Mouse (Mus musculus) C2C12 (cell line): ENCODE measurements around the gene Nphp1.

Experiments used
- CEBPB ChIP-seq: IDR thresholded peaks from one replicate; pipeline ENCODE4 v1.6.1; 2011; ENCODE audit warnings: low read depth, mild to moderate bottlenecking, control low read depth, moderate library complexity
- CTCF ChIP-seq: IDR thresholded peaks from one replicate; pipeline ENCODE4 v1.5.1; 2011; ENCODE audit not compliant: control insufficient read depth, insufficient read depth, insufficient read length
- MAX ChIP-seq: IDR thresholded peaks from one replicate; pipeline ENCODE4 v1.6.1; 2011; ENCODE audit warnings: mild to moderate bottlenecking, control low read depth
- MYOG ChIP-seq: IDR thresholded peaks from one replicate; pipeline ENCODE4 v1.6.1; 2011; ENCODE audit not compliant: control insufficient read depth, insufficient read length; ENCODE audit errors: extremely low read depth
- USF1 ChIP-seq: IDR thresholded peaks from one replicate; pipeline ENCODE4 v1.6.1; 2011; ENCODE audit warnings: low read depth, mild to moderate bottlenecking, control low read depth, moderate library complexity

- TF ChIP-seq CTCF (no peak), MAX (no peak), CEBPB (no peak), MYOG (no peak), USF1 (no peak)
Measured at GRCm38 (mm10) chr2:127759157-127759880, 29.4 kb downstream of the Nphp1 start.
